7 mouse cellular contexts compared by ENCODE assay signal in genomic region chr1:38438447-38438846, GRCm38 (mm10).
DNase-seq lines count a peak whose midpoint lies in the region; ATAC-seq and TF ChIP-seq lines count a peak whose summit lies in the region.

No protein-coding gene starts in this region.

- H3K27me3 ChIP-seq in stomach, embryonic 14.5 days (ENCODE audit: control insufficient read depth, insufficient read depth, low read length): no peaks in the 10 kb centered on the region
- no peaks in the 10 kb centered on the region for H3K27me3 ChIP-seq in stomach, postnatal 0 days (ENCODE audit: control insufficient read depth, insufficient read depth, low read length)
- no peaks in the 10 kb centered on the region for H3K27me3 ChIP-seq in hindbrain, embryonic 13.5 days
- no peaks in the 10 kb centered on the region for H3K27me3 ChIP-seq in limb, embryonic 11.5 days (ENCODE audit: control insufficient read depth, insufficient read depth, low read length)
- H3K27me3 ChIP-seq in stomach, embryonic 15.5 days (replicated peaks): no peaks in the 10 kb centered on the region

- 21% methylated on average over 4 of the region's 4 CpGs for WGBS in stomach, embryonic 14.5 days
- WGBS in stomach, postnatal 0 days: 49% methylated on average over 4 of the region's 4 CpGs
- 17% methylated on average over 4 of the region's 4 CpGs for WGBS in hindbrain, embryonic 13.5 days
- WGBS in limb, embryonic 11.5 days: 9% methylated on average over 4 of the region's 4 CpGs
- WGBS in stomach, embryonic 15.5 days: 30% methylated on average over 4 of the region's 4 CpGs

- ATAC-seq in stomach, embryonic 14.5 days (ENCODE audit: insufficient number of reproducible peaks, insufficient read depth, low FRiP score, low read depth): 0 out of 2 replicates have a peak, but pooled peaks have one; percentile 20
- no peak for ATAC-seq in stomach, postnatal 0 days (ENCODE audit: low FRiP score, low TSS enrichment)
- 0 out of 2 replicates have a peak, but pooled peaks have one; percentile 6 for ATAC-seq in hindbrain, embryonic 13.5 days (ENCODE audit: low FRiP score)
- ATAC-seq in limb, embryonic 11.5 days (ENCODE audit: insufficient number of reproducible peaks, low FRiP score, low TSS enrichment, low read depth): no peak
- ATAC-seq in stomach, embryonic 15.5 days (ENCODE audit: insufficient read depth, low FRiP score, low read depth): no peak

- H3K9ac ChIP-seq in stomach, embryonic 14.5 days (replicated peaks; ENCODE audit: low read depth, low read length): no peak overlapping the region
- H3K9ac ChIP-seq in stomach, postnatal 0 days (ENCODE audit: low read length): no peak overlapping the region
- H3K9ac ChIP-seq in hindbrain, embryonic 13.5 days: peak overlapping the region; percentile 51
- H3K9ac ChIP-seq in limb, embryonic 11.5 days (ENCODE audit: low read length): no peak overlapping the region
- no peak overlapping the region for H3K9ac ChIP-seq in stomach, embryonic 15.5 days

- H3K9me3 ChIP-seq in stomach, embryonic 14.5 days (ENCODE audit: control insufficient read depth, low read depth, low read length): no peaks in the 10 kb centered on the region
- no peaks in the 10 kb centered on the region for H3K9me3 ChIP-seq in stomach, postnatal 0 days (ENCODE audit: control insufficient read depth, low read length)
- no peaks in the 10 kb centered on the region for H3K9me3 ChIP-seq in hindbrain, embryonic 13.5 days
- no peaks in the 10 kb centered on the region for H3K9me3 ChIP-seq in limb, embryonic 11.5 days (ENCODE audit: control insufficient read depth, low read length)
- no peaks in the 10 kb centered on the region for H3K9me3 ChIP-seq in stomach, embryonic 15.5 days

- no peaks in the 10 kb centered on the region for H3K36me3 ChIP-seq in stomach, embryonic 14.5 days (ENCODE audit: control insufficient read depth, insufficient read depth, low read length)
- H3K36me3 ChIP-seq in stomach, postnatal 0 days (ENCODE audit: control insufficient read depth, insufficient read depth, low read length): no peaks in the 10 kb centered on the region
- no peaks in the 10 kb centered on the region for H3K36me3 ChIP-seq in hindbrain, embryonic 13.5 days
- H3K36me3 ChIP-seq in limb, embryonic 11.5 days (ENCODE audit: control insufficient read depth, insufficient read depth, low read length): no peaks in the 10 kb centered on the region
- H3K36me3 ChIP-seq in stomach, embryonic 15.5 days: no peaks in the 10 kb centered on the region

- no peak for TF ChIP-seq CTCF in stomach, postnatal 0 days (IDR thresholded peaks at IDR 0.05; ENCODE audit: low read depth)

- H3K4me3 ChIP-seq in stomach, embryonic 14.5 days (ENCODE audit: low read depth, low read length): no peak overlapping the region
- no peak overlapping the region for H3K4me3 ChIP-seq in stomach, postnatal 0 days (ENCODE audit: low read depth, low read length)
- H3K4me3 ChIP-seq in hindbrain, embryonic 13.5 days: no peak overlapping the region
- no peak overlapping the region for H3K4me3 ChIP-seq in limb, embryonic 11.5 days (ENCODE audit: low read depth, low read length)
- H3K4me3 ChIP-seq in stomach, embryonic 15.5 days (replicated peaks): no peak overlapping the region

- H3K4me2 ChIP-seq in stomach, embryonic 14.5 days (replicated peaks; ENCODE audit: low read depth, low read length): 0 out of 2 replicates have a peak overlapping the region, but pooled peaks have one; percentile 6
- H3K4me2 ChIP-seq in stomach, postnatal 0 days (replicated peaks; ENCODE audit: low read depth): no peak overlapping the region
- H3K4me2 ChIP-seq in hindbrain, embryonic 13.5 days: peak overlapping the region; percentile 15; the same call in 1 of the 2 replicates
- H3K4me2 ChIP-seq in limb, embryonic 11.5 days (ENCODE audit: low read depth, severe bottlenecking): 0 out of 2 replicates have a peak overlapping the region, but pooled peaks have one; percentile 0
- H3K4me2 ChIP-seq in stomach, embryonic 15.5 days: peak overlapping the region; percentile 19

- DNase-seq in stomach, postnatal 0 days (ENCODE audit: low spot score): no peak
- DNase-seq in limb, embryonic 11.5 days (ENCODE audit: low spot score): no peak
- DNase-seq in urinary bladder, postnatal 36 days (ENCODE audit: low spot score in 2 of 2): no peak
- DNase-seq in testis, postnatal 10 days (ENCODE audit: low spot score): no peak

- H3K27ac ChIP-seq in stomach, embryonic 14.5 days (ENCODE audit: low read length): peak overlapping the region; percentile 33; the same call in 1 of the 2 replicates
- H3K27ac ChIP-seq in stomach, postnatal 0 days (replicated peaks): no peak overlapping the region
- peak overlapping the region; percentile 89 for H3K27ac ChIP-seq in hindbrain, embryonic 13.5 days
- H3K27ac ChIP-seq in limb, embryonic 11.5 days (replicated peaks; ENCODE audit: low read depth, low read length): peak overlapping the region; percentile 49; the same call in 1 of the 2 replicates
- no peak overlapping the region for H3K27ac ChIP-seq in stomach, embryonic 15.5 days

- peaks cover 32% of the 10 kb centered on the region for H3K4me1 ChIP-seq in stomach, embryonic 14.5 days (ENCODE audit: control insufficient read depth, insufficient read depth, low read length)
- H3K4me1 ChIP-seq in stomach, postnatal 0 days (replicated peaks; ENCODE audit: control insufficient read depth, insufficient read depth): no peaks in the 10 kb centered on the region
- peaks cover 72% of the 10 kb centered on the region for H3K4me1 ChIP-seq in hindbrain, embryonic 13.5 days (replicated peaks)
- H3K4me1 ChIP-seq in limb, embryonic 11.5 days (ENCODE audit: control insufficient read depth, insufficient read depth, low read length): peaks cover 35% of the 10 kb centered on the region
- H3K4me1 ChIP-seq in stomach, embryonic 15.5 days: peaks cover 28% of the 10 kb centered on the region

- no peak for TF ChIP-seq EP300 in stomach, postnatal 0 days (optimal IDR thresholded peaks at IDR 0.05)

Comparison
In these comparisons a context has a peak if more than half of its experiments do, and no peak if none do; other contexts are left out.
1. ATAC-seq: peak in stomach, embryonic 14.5 days (single experiment) and hindbrain, embryonic 13.5 days (single experiment); none in stomach, postnatal 0 days (single experiment), limb, embryonic 11.5 days (single experiment) and stomach, embryonic 15.5 days (single experiment).
2. H3K27ac ChIP-seq: peak in stomach, embryonic 14.5 days (single experiment), hindbrain, embryonic 13.5 days (single experiment) and limb, embryonic 11.5 days (single experiment); none in stomach, postnatal 0 days (single experiment) and stomach, embryonic 15.5 days (single experiment).